Mouse (Mus musculus): ENCODE data around the gene Papss2. TPM values are rescaled to one million over a fixed set of nuclear protein-coding genes. Genes with fewer than 3 reads are reported as not detected.

Papss2 gene
- 2.0 and 3.1 TPM in 2 replicates for polyA plus RNA-seq (2016; fragmentation: Nextera tagmentation; extraction: Ambion mirVana)

DNA sequence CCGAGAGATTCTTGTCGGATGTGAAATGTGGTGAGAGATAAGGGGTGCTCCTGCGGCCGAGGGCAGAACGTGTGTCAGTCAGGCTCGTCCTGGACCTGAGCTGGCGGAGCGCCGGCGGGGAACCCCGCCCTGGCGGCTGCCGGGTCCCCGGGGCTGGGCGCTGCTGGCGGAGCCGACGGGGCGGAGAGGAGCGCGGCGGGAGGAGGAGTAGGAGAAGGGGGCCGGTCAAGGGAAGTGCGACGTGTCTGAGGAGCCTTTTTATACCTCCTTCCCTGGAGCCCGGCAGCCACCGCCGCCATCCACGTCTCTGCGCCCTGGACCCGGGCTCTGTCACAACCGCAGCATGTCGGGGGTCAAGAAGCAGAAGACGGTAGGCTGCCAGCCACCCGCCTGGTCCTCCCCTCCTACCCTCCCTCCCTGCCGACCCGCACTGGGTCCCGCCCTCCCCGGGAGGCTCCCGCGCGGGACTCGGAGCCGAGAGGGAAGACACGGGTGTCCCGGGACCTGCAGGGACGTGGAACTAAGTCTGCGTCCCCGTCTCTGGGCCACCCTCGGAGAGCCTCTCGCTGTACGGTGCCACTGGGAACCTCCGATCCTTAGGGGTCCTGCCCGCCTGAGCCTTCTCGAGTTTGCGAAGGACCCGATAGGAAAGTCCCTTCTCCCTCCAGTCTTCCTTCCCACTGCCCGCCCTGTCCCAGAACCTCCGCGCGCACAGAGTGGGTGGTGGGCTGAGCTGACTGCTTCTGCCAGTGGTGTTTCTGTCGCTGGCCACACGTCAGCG, at the start of gene Papss2:
Gene Papss2, plus strand, starts transcription at position 285 of the 781 bp plus-strand sequence.
- Histone ChIP-seq H3K27me3 (replicated peaks) (peaks cover 52% of the 10 kb centered on the region), H3K4me2 (peak within 1 kb of the TSS; percentile 84), H3K27ac (no peak within 1 kb of the TSS), H3K9ac (peak within 1 kb of the TSS; percentile 59), H3K4me1 (peaks cover 12% of the 10 kb centered on the region; the same call in 1 of the 2 replicates), H3K36me3 (no peaks in the 10 kb centered on the region), H3K9me3 (replicated peaks) (no peaks in the 10 kb centered on the region), H3K4me3 (peak within 1 kb of the TSS; percentile 62)
- under 1% methylated on average over 57 of the region's 64 CpGs for WGBS (ENCODE audit: insufficient replicate concordance)
- ATAC-seq, result peak; percentile 68

- Histone ChIP-seq H3K9me3 (replicated peaks) (no peaks in the 10 kb centered on the region), H3K9ac (no peak overlapping the region), H3K4me2 (no peak overlapping the region), H3K27me3 (replicated peaks) (no peaks in the 10 kb centered on the region), H3K27ac (no peak overlapping the region), H3K4me1 (no peaks in the 10 kb centered on the region), H3K36me3 (no peaks in the 10 kb centered on the region), H3K4me3 (no peak overlapping the region)
- 62% methylated on average over 3 of the region's 3 CpGs for WGBS (ENCODE audit: insufficient replicate concordance)
- no peak for ATAC-seq
These were observed 48.2 kb upstream of the Papss2 start for GRCm38 (mm10) chr19:32547396-32547795.

GRCm38 (mm10) chr19:32548202-32548601, 47.4 kb upstream of the Papss2 start:
- Histone ChIP-seq H3K4me2 (no peak overlapping the region), H3K9ac (no peak overlapping the region), H3K4me3 (no peak overlapping the region), H3K27me3 (replicated peaks) (no peaks in the 10 kb centered on the region), H3K9me3 (replicated peaks) (no peaks in the 10 kb centered on the region), H3K4me1 (no peaks in the 10 kb centered on the region), H3K27ac (no peak overlapping the region), H3K36me3 (no peaks in the 10 kb centered on the region)
- no peak for ATAC-seq
- WGBS (ENCODE audit: insufficient replicate concordance), result 80% methylated on average over 15 of the region's 15 CpGs

- 59% methylated on average over 5 of the region's 5 CpGs for WGBS (ENCODE audit: insufficient replicate concordance)
- Histone ChIP-seq H3K27ac (no peak overlapping the region), H3K4me2 (no peak overlapping the region), H3K9me3 (replicated peaks) (no peaks in the 10 kb centered on the region), H3K36me3 (no peaks in the 10 kb centered on the region), H3K4me3 (no peak overlapping the region), H3K9ac (no peak overlapping the region), H3K4me1 (no peaks in the 10 kb centered on the region), H3K27me3 (replicated peaks) (no peaks in the 10 kb centered on the region)
- no peak for ATAC-seq
These were observed 45.1 kb upstream of the Papss2 start for GRCm38 (mm10) chr19:32550446-32550845.

- no peak overlapping the region for H3K27ac ChIP-seq
- H3K9me3 ChIP-seq (replicated peaks), result no peaks in the 10 kb centered on the region
- H3K9ac ChIP-seq, result no peak overlapping the region
- H3K4me2 ChIP-seq, result no peak overlapping the region
- 47% methylated on average over 3 of the region's 3 CpGs for WGBS (ENCODE audit: insufficient replicate concordance)
- H3K4me3 ChIP-seq, result no peak overlapping the region
- H3K27me3 ChIP-seq (replicated peaks), result no peaks in the 10 kb centered on the region
- H3K4me1 ChIP-seq, result no peaks in the 10 kb centered on the region
- ATAC-seq, result no peak
- no peaks in the 10 kb centered on the region for H3K36me3 ChIP-seq
These were observed 44.1 kb upstream of the Papss2 start for GRCm38 (mm10) chr19:32551442-32551841.

DNA sequence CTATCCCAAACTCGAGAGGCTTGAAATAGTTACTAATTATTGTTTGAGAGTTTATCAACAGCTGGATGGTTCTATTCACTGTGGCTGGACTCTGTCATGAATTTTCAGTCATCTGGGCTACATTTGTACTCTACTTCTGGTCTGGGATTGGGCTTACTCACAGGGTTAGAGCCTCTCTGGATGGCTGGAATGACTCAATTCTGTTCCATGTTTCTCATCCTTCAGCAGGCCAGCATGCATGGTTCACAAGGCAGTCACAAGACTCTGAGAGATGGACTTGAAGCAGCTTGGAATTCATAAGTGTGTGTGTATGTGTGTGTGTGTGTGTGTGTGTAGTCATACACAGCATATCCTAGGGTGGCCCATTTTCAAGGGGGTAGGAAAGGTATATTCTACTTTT, 43.5 kb upstream of the Papss2 start:
- WGBS (ENCODE audit: insufficient replicate concordance), result 44% methylated on average over 1 of the region's 1 CpGs
- H3K27me3 ChIP-seq (replicated peaks), result no peaks in the 10 kb centered on the region
- H3K4me3 ChIP-seq, result no peak overlapping the region
- no peak for ATAC-seq
- no peak overlapping the region for H3K9ac ChIP-seq
- no peaks in the 10 kb centered on the region for H3K4me1 ChIP-seq
- H3K36me3 ChIP-seq, result no peaks in the 10 kb centered on the region
- no peak overlapping the region for H3K27ac ChIP-seq
- H3K9me3 ChIP-seq (replicated peaks), result no peaks in the 10 kb centered on the region
- H3K4me2 ChIP-seq, result no peak overlapping the region

DNA sequence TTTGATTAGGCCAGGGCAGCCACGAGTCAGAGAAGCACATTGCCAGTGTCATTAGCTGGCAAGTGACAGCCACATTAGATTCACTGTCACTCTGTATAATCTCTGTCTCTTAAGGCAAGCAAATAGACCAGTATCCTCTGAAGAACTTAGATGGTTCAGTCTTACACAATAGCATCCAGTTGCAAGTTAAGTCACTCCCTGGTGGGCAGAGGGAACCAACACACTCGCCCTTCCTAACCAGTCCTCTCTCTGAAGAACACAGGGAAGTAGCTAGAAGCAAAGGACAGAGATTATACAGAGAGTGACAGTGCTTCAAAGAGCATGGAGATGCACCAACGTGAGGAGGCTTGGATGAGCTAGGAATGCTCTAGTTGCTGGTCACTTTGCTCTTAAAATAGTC, 42.3 kb upstream of the Papss2 start:
- WGBS (ENCODE audit: insufficient replicate concordance), result 43% methylated on average over 3 of the region's 3 CpGs
- no peaks in the 10 kb centered on the region for H3K27me3 ChIP-seq (replicated peaks)
- H3K36me3 ChIP-seq, result no peaks in the 10 kb centered on the region
- no peak overlapping the region for H3K27ac ChIP-seq
- no peak overlapping the region for H3K9ac ChIP-seq
- ATAC-seq, result no peak
- H3K4me1 ChIP-seq, result no peaks in the 10 kb centered on the region
- H3K4me3 ChIP-seq, result no peak overlapping the region
- no peak overlapping the region for H3K4me2 ChIP-seq
- no peaks in the 10 kb centered on the region for H3K9me3 ChIP-seq (replicated peaks)

GRCm38 (mm10) chr19:32555257-32555656, 40.3 kb upstream of the Papss2 start:
- Histone ChIP-seq H3K4me1 (no peaks in the 10 kb centered on the region), H3K4me3 (no peak overlapping the region), H3K9ac (no peak overlapping the region), H3K9me3 (replicated peaks) (no peaks in the 10 kb centered on the region), H3K27me3 (replicated peaks) (no peaks in the 10 kb centered on the region), H3K27ac (no peak overlapping the region), H3K4me2 (no peak overlapping the region), H3K36me3 (no peaks in the 10 kb centered on the region)
- 50% methylated on average over 3 of the region's 3 CpGs for WGBS (ENCODE audit: insufficient replicate concordance)
- no peak for ATAC-seq

DNA sequence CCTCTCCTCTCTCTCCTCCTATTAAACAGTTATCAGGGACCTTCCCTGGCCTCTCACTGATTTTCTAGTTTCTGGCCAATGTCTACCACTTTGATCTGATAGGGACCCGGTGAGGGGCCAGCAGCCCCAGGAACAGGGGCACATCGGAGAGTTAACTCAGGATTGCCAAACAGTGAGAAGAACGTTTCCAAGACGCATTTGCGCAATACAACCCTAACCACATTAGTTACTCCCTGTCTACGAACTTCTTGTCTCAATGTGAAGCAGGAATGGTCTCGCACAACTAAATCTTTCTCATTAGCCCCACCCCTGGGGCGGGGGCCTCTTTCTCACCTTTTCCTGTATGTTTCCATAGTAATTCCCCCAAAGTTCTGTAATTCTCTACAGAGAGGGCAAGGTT, 28.6 kb upstream of the Papss2 start:
- 35% methylated on average over 8 of the region's 8 CpGs for WGBS (ENCODE audit: insufficient replicate concordance)
- Histone ChIP-seq H3K27ac (no peak overlapping the region), H3K4me3 (no peak overlapping the region), H3K27me3 (replicated peaks) (no peaks in the 10 kb centered on the region), H3K36me3 (no peaks in the 10 kb centered on the region), H3K9ac (no peak overlapping the region), H3K9me3 (replicated peaks) (no peaks in the 10 kb centered on the region), H3K4me2 (no peak overlapping the region), H3K4me1 (peaks cover 17% of the 10 kb centered on the region)
- no peak for ATAC-seq

GRCm38 (mm10) chr19:32567447-32567846, 28.1 kb upstream of the Papss2 start:
- WGBS (ENCODE audit: insufficient replicate concordance), result 61% methylated on average over 5 of the region's 5 CpGs
- ATAC-seq, result no peak
- H3K27me3 ChIP-seq (replicated peaks), result no peaks in the 10 kb centered on the region
- no peak overlapping the region for H3K4me2 ChIP-seq
- peaks cover 17% of the 10 kb centered on the region for H3K4me1 ChIP-seq
- H3K27ac ChIP-seq, result no peak overlapping the region
- no peaks in the 10 kb centered on the region for H3K9me3 ChIP-seq (replicated peaks)
- H3K4me3 ChIP-seq, result no peak overlapping the region
- H3K36me3 ChIP-seq, result no peaks in the 10 kb centered on the region
- no peak overlapping the region for H3K9ac ChIP-seq

DNA sequence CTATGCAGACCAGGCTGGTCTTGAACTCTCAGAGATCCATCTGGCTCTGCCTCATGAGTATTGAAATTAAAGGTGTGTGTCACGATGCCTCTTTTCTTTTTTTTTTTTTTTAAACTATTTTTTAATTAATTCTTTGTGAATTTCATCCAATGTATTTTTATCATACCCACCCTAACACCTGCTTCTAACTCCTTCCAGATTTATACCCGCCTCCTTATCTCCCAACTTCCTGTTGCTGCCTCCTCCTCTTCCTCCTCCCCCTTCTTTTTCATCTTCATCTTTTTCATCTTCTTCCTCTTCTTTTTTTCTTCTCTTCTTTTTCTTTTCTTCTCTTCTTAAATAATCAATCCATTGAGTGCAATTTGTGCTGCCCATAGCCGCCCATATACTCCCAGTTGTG, 27.1 kb upstream of the Papss2 start:
- Histone ChIP-seq H3K4me2 (no peak overlapping the region), H3K27me3 (replicated peaks) (no peaks in the 10 kb centered on the region)
- 64% methylated on average over 3 of the region's 3 CpGs for WGBS (ENCODE audit: insufficient replicate concordance)

GRCm38 (mm10) chr19:32568961-32569653, 26.5 kb upstream of the Papss2 start:
- ATAC-seq, result peak; percentile 58
- Histone ChIP-seq H3K4me3 (no peak overlapping the region), H3K9ac (no peak overlapping the region; the same call in 1 of the 2 replicates), H3K27me3 (replicated peaks) (no peaks in the 10 kb centered on the region), H3K36me3 (no peaks in the 10 kb centered on the region), H3K9me3 (replicated peaks) (no peaks in the 10 kb centered on the region), H3K4me1 (peaks cover 22% of the 10 kb centered on the region), H3K27ac (no peak overlapping the region), H3K4me2 (peak overlapping the region; percentile 49)
- 67% methylated on average over 3 of the region's 3 CpGs for WGBS (ENCODE audit: insufficient replicate concordance)

More for the DNA sequence above, 27.1 kb upstream of the Papss2 start:
- H3K27ac ChIP-seq, result no peak overlapping the region
- no peaks in the 10 kb centered on the region for H3K9me3 ChIP-seq (replicated peaks)
- H3K4me1 ChIP-seq, result peaks cover 22% of the 10 kb centered on the region
- no peak for ATAC-seq
- H3K4me3 ChIP-seq, result no peak overlapping the region
- H3K9ac ChIP-seq, result no peak overlapping the region
- no peaks in the 10 kb centered on the region for H3K36me3 ChIP-seq

Measured in liver, embryonic 12.5 days (tissue).